Mouse (Mus musculus) leukemia stem cell, adult 10-12 weeks (primary cell): ENCODE results near the gene Higd1c. TPM values are rescaled to one million over a fixed set of nuclear protein-coding genes. Genes with fewer than 3 reads are reported as not detected.

Experiments
- polyA plus RNA-seq: library from polyadenylated mRNA; stranded (reverse); fragments of >175 nt; gene quantifications from 2 replicates; pipeline ENCODE4 v1.2.3, GENCODE M21; 2012; ENCODE audit warnings: low replicate concordance

Gene Higd1c
- polyA plus RNA-seq: not detected in 2 replicates

DNA sequence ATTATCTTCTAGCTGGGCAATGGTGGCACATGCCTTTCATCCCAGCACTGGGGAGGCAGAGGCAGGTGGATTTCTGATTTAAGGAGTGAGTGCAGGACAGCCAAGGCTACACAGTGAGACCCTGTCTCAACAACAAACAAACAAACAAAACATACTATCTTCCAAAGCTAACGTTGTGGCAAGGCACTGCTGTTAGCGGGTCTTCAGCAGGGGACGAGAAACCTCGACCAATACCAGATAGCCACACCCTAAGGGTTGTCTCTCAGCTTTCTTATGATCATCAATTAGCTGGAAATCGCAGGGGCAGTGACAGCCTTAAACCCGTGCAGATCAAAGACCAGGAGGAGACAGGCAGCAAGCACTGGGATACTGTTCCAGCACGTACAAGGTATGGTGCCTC is at the start of gene Higd1c:
Gene Higd1c (plus strand): TSS at position 301 of the 400 bp plus-strand sequence.

DNA sequence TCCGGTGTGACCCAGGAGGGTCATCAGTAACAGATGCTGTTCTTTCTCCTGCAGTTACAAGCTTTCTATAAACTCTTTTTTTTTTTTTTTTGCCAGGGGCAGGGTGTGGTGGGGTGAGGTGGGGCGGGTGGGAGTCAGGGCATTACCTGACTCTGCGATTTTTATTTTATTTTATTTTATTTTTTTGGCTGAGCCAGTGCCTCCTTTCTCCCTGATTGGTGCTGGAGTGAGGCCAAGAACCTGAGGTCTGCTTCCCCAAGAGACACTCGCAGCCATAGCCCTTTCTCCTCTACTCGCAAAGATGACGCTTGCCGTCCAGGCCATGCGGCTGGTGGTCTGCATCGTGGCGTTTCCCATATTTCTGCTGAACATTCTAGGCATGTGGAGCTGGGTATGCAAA is 29.7 kb upstream of the Higd1c start, which contains the start of gene Mettl7a3:
Gene Mettl7a3 (plus strand): TSS at position 301 of the 400 bp plus-strand sequence.

DNA sequence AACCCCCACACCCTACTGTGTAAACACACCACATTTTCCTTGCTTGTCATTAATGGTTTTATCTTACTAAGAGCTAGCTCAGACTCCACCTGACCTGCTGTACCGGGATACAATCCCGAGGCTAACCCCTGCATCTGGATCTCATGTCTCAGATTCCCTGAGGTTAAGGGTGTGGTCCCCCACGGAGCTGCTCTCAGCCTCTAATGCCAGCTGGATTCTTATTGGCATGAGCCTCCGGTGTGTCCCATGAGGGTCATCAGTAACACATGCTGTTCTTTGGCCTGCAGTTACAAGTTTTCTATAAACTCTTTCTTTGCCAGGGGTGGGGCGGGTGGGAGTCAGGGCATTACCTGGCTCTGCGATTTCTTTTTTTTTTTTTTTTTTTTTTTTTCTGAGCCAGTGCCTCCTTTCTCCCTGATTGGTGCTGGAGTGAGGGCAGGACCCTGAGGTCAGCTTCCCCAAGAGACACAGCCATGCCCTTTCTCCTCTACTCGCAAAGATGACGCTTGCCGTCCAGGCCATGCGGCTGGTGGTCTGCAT is 11.6 kb upstream of the Higd1c start, which contains the start of the genes Methig1 and Mettl7a2:
Gene Methig1 (plus strand): TSS at position 439 of the 540 bp plus-strand sequence.
Gene Mettl7a2 (plus strand): TSS at position 490 of the 540 bp plus-strand sequence.

DNA sequence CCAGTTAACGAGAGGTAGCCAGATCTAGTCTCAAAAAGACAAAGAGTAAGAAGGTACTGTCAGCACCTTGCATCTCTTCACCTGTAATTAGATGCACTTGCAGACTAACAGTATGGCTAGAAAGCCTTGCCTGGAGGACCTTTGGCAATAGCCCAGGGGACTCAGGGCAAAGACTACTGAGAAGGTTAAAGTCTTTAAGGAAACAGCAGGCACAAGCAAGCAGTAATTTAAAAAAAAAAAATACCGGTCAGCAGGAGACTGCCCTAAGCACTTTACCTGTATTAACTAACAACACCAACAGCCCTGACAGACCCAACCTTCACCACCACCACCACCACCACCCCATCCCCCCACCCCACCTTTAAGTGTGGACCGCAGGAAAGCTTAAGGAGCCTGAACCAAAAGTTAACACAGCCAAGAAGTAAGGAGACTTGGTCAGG is 57.4 kb downstream of the Higd1c start, which contains the start of gene Gm5475:
Gene Gm5475 (plus strand): TSS at position 390 of the 440 bp plus-strand sequence.

DNA sequence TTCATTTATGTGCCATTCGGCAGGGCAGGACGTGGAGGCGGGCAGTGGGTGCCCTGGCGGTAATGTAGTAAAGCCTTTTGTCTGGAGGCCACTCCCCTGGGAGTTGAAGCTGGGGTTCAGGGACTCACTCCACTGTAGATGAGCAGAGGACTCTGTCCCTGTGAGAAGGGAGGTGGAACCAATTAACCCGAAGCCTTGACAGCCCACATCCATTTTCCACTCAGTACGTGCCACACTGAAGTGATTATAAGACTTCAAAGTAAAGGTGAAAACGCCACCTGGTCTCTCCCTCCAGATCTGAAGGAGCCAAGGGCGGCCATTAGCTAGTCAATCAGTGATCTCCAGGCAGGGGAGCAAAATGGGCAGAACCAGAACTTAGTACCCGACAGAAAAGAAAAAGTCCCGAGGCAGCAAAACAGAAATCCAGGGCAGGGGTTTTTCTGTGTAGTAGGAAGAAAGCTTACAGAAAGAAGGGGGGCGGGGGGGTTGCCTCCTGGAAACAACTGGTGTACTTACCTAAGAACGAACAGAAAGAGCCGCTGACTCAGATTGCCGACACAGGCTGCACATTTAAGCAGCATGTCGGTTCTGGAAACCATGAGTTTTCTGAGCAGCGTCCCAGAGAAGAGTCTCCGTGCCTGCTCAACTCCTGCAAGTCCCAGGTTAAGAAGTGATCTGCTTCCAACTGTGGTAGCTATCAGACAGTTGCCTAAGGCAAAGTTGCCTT is 60.2 kb downstream of the Higd1c start, which contains the start of gene Slc11a2:
Gene Slc11a2 (minus strand): TSS at position 677 of the 727 bp plus-strand sequence.

Other genes with a start within 250 kb of the Higd1c start
- 27.8 and 31.3 TPM in 2 replicates for gene Atf1, start 136.7 kb upstream of the Higd1c start, polyA plus RNA-seq
- not detected in 2 replicates for gene Tmprss12, start 83.7 kb upstream of the Higd1c start, polyA plus RNA-seq
- gene Mettl7a1, start 60.4 kb upstream of the Higd1c start, polyA plus RNA-seq: 23.8 and 40.8 TPM in 2 replicates
- not detected in 2 replicates for gene Mettl7a3, start 29.6 kb upstream of the Higd1c start, polyA plus RNA-seq
- not detected in 2 replicates for gene Methig1, start 11.4 kb upstream of the Higd1c start, polyA plus RNA-seq
- not detected in 2 replicates for gene Mettl7a2, start 11.3 kb upstream of the Higd1c start, polyA plus RNA-seq
- 0.36 TPM in 1 of 2 replicates, not detected in the other for gene Gm5475, start 57.6 kb downstream of the Higd1c start, polyA plus RNA-seq
- gene Slc11a2, start 60.5 kb downstream of the Higd1c start, polyA plus RNA-seq: 8.6 and 10.9 TPM in 2 replicates
- 6.8 and 36.4 TPM in 2 replicates for gene Letmd1, start 104.5 kb downstream of the Higd1c start, polyA plus RNA-seq
- gene Csrnp2, start 130.9 kb downstream of the Higd1c start, polyA plus RNA-seq: 1.6 and 1.7 TPM in 2 replicates
- 2.4 and 3.4 TPM in 2 replicates for gene Tfcp2, start 187.5 kb downstream of the Higd1c start, polyA plus RNA-seq
- gene Pou6f1, start 235.4 kb downstream of the Higd1c start, polyA plus RNA-seq: 20.5 and 35.0 TPM in 2 replicates